Mouse (Mus musculus) lung, postnatal 0 days (tissue): ENCODE data around the gene Slc35c2.

Experiments
- CTCF ChIP-seq: IDR thresholded peaks from 2 replicates; pipeline ENCODE4 v1.5.1; 2016; ENCODE audit warnings: antibody characterized with exemption, mild to moderate bottlenecking
- EP300 ChIP-seq: IDR thresholded peaks from 2 replicates; pipeline ENCODE4 v1.6.1; 2016; ENCODE audit warnings: antibody characterized with exemption, mild to moderate bottlenecking, control low read depth

DNA sequence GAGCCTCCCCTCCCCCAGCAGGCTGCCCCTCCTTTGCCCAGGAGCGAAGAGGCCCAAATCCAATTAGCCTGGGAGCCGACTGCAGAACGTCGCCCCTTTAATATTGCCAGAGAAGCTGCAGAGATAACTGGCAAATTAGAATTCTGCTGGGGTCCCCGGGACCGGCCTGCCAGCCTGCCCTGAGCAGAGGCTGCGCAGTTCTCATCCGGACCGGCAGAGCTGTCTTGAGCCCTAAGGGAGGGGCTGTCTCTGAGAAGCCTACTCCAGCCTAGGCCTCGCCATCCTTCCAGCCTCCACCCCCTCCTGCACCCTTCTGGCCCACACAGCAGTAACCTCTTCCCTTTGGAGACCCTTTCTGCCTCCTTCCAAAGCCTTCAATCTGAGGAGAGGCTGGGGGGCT lies 33.8 kb downstream of the Slc35c2 start:
- TF ChIP-seq CTCF (no peak), EP300 (no peak)
